Mouse (Mus musculus): Measurements from ENCODE around the gene Plbd2.
"Not testable (repeated sequence)": the region's sequence is repeated elsewhere in the genome, so short reads cannot be mapped to it uniquely, and the experiment has no call there.

Gene Plbd2

GRCm38 (mm10) chr5:120510982-120511642 is 7.7 kb upstream of the Plbd2 start, which contains the start of gene Slc8b1:
Gene Slc8b1 (plus strand): TSS chr5:120511168.
- peak; percentile 94 for DNase-seq (ENCODE audit: low spot score)

GRCm38 (mm10) chr5:120507311-120507710 is 3.9 kb upstream of the Plbd2 start:
- no peak for DNase-seq (ENCODE audit: low spot score)

- peak; percentile 28 for DNase-seq (ENCODE audit: low spot score)
Observed at GRCm38 (mm10) chr5:120506490-120506889, 3.1 kb upstream of the Plbd2 start.

DNA sequence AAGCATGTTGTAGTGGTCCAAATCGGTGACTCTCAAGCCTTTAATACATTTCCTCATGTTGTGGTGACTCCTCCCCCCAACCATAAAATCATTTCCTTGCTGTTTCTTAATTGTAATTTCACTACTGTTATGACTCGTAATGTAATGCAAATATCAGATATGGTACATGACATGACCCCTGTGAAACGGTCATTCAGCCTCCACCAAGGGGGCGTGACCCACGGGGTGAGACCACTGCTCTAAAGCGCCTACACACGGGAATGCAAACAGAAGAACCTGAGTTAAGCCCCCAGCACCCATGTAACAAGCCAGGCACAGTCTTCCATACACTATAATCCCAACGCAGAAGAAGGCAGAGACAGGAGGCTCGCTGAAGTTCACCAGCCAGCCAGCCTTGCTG is 2.4 kb upstream of the Plbd2 start:
- DNase-seq (ENCODE audit: low spot score), result no peak

GRCm38 (mm10) chr5:120505368-120505767 is 1.9 kb upstream of the Plbd2 start:
- peak; percentile 83 for DNase-seq (ENCODE audit: low spot score)

- no peak for DNase-seq (ENCODE audit: low spot score)
Observed at GRCm38 (mm10) chr5:120502675-120503143, 716 bp downstream of the Plbd2 start.

DNA sequence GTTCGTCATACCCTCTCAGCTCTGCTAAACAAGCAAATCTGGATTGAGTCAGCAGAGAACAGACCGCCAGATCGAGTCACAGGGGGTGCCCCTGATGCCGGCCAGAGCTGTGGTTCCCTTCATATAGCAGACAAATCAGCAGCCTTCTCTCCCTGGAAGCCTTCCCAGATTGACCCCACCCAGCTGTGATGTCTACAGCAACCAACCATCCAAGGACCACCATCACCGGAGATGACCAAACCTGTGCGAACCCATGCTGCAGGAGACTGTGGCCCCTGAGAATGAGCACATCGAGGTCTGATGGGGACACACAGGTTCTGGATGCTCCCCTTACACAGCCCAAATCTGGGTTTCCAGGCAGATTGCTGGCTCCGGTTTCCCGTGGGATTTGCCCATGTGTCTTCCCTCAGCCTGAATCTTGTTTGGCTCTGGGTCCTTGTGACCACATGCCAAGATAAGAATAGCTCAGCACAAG is 1.2 kb downstream of the Plbd2 start:
- peak; percentile 73 for DNase-seq (ENCODE audit: low spot score)

GRCm38 (mm10) chr5:120500609-120501008 is 2.8 kb downstream of the Plbd2 start:
- not testable (repeated sequence) for DNase-seq (ENCODE audit: low spot score)

GRCm38 (mm10) chr5:120499202-120499601 is 4.2 kb downstream of the Plbd2 start:
- DNase-seq (ENCODE audit: low spot score), result no peak

GRCm38 (mm10) chr5:120497071-120497470 is 6.4 kb downstream of the Plbd2 start:
- no peak for DNase-seq (ENCODE audit: low spot score)

GRCm38 (mm10) chr5:120495703-120496226 is 7.7 kb downstream of the Plbd2 start:
- DNase-seq (ENCODE audit: low spot score), result no peak

DNA sequence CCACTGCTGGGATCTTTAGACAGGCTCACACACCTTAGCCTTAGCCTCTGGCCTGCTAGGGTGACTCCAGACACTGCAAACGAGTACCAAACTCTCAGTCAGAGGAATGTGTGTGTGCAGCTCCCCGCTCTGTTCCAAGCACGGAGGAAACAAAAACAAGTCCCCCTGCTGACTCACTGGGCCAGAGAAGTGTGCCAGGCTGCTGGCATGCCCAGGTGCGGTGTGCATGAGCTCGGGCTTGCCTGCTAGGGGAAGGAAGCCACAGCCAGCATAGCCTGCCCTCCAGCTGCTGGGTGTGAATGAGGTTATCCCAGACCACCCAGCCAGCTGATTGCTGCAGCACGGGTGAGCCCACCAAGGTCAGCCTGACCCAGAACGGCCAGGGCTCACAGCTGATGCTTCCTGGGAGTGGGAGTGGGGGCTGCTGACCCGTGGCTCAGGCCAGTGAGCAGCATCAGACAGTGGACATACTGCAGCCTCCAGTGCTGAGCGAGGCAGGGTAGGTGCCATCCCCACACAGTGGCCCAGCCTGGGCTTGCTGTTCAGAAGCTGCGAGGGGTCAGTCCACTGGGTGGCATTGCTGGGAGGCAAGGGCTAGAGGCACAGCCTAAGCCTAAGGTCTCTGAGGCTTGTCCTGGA is 8.2 kb downstream of the Plbd2 start:
- DNase-seq (ENCODE audit: low spot score), result peak; percentile 14

GRCm38 (mm10) chr5:120493873-120494395 is 9.5 kb downstream of the Plbd2 start:
- peak; percentile 26 for DNase-seq (ENCODE audit: low spot score)

- DNase-seq (ENCODE audit: low spot score), result no peak
Observed at GRCm38 (mm10) chr5:120493440-120493839, 10.0 kb downstream of the Plbd2 start.

- DNase-seq (ENCODE audit: low spot score), result no peak
Observed at GRCm38 (mm10) chr5:120492437-120492836, 11.0 kb downstream of the Plbd2 start.

GRCm38 (mm10) chr5:120490679-120491192 is 12.7 kb downstream of the Plbd2 start:
- DNase-seq (ENCODE audit: low spot score), result peak; percentile 71

GRCm38 (mm10) chr5:120487844-120488243 is 15.6 kb downstream of the Plbd2 start:
- DNase-seq (ENCODE audit: low spot score), result no peak

DNA sequence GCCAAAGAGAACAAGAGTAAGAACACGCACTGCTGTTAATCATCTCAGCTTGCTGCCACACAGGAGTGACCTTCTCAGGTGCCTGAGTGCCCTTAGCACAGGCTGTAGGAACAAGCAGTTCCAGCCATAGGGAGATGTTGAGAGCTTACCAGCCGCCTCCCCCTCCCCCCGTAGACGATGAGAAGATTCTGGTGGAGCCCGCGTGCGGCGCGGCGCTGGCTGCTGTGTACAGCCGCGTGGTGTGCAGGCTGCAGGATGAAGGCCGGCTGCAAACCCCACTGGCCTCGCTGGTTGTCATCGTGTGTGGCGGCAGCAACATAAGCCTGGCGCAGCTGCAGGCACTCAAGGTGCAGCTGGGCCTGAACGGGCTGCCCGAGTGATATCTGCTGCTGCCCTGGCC is 20.0 kb downstream of the Plbd2 start:
- no peak for DNase-seq (ENCODE audit: low spot score)

- no peak for DNase-seq (ENCODE audit: low spot score)
Observed at GRCm38 (mm10) chr5:120481205-120481604, 22.2 kb downstream of the Plbd2 start.

- DNase-seq (ENCODE audit: low spot score), result no peak
Observed at GRCm38 (mm10) chr5:120479538-120479937, 23.9 kb downstream of the Plbd2 start.

DNA sequence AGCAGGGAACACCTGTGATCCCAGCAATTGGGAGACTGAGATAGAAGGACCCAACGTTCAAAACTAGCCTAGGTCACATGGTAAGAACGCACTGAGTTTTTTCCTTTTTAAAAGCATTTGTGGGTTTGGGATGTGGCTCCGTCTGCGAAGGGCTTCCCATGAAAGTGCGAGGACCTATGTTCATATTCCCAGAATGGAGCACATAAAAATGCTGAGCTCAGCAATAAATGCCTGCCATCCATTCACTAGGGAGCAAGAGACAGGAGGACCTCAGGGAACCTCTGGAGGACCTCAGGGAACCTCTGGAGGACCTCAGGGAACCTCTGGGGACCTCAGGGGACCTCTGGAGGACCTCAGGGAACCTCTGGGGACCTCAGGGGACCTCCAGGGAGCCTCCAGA is 25.4 kb downstream of the Plbd2 start:
- DNase-seq (ENCODE audit: low spot score), result no peak

DNA sequence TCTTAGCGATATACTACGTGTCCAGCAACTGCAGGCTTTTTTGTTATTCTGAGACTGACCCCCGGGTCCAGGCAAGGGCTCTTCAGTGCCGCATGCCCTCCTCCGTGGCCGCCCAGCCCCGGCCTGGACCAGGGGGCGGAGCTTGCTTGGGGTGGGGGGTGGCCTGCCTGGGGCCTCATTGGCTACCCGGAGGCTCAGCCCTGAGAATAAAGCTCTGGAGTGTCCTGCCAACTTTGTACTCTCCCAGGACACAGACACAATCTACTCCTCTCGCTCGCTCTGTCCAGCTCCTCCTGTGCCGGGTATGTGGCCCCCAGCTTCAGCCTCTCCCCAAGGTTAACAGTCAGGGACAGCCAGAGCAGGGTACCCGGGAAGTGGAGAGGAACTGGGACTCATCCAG is 27.1 kb downstream of the Plbd2 start, which contains the start of gene Sds:
TSS of gene Sds (plus strand) at position 231 of the 400 bp plus-strand sequence.
- no peak for DNase-seq (ENCODE audit: low spot score)

- no peak for DNase-seq (ENCODE audit: low spot score)
Observed at GRCm38 (mm10) chr5:120475861-120476260, 27.6 kb downstream of the Plbd2 start.
